10 mouse cellular contexts compared by ENCODE assay signal in genomic region chr15:7194748-7195221, GRCm38 (mm10).
A peak's percentile ranks its signal among the peaks of the same experiment; 100 is the strongest.
DNase-seq lines count a peak whose midpoint lies in the region; ATAC-seq lines count a peak whose summit lies in the region.
"Had no signal": no experiment of that assay in that cellular context is flagged by ENCODE, and none has a peak within 500 bp of the region (broad histone marks: within the 10 kb centered on the region; RNA-seq: fewer than 3 reads in every experiment).

No protein-coding gene starts in this region.

- no peaks in the 10 kb centered on the region for H3K9me3 ChIP-seq in embryonic facial prominence, embryonic 10.5 days
- no peaks in the 10 kb centered on the region for H3K9me3 ChIP-seq in hindbrain, embryonic 11.5 days (ENCODE audit: control insufficient read depth, low read length)
- H3K9me3 ChIP-seq in neural tube, embryonic 11.5 days (ENCODE audit: control insufficient read depth, low read length), result no peaks in the 10 kb centered on the region

- H3K4me3 ChIP-seq in embryonic facial prominence, embryonic 10.5 days, result no peak overlapping the region
- H3K4me3 ChIP-seq in hindbrain, embryonic 11.5 days (ENCODE audit: low read depth, low read length), result no peak overlapping the region
- H3K4me3 ChIP-seq in neural tube, embryonic 11.5 days (ENCODE audit: low read depth, low read length), result no peak overlapping the region
- H3K4me3 ChIP-seq: myocyte had no signal

- no peaks in the 10 kb centered on the region for H3K27me3 ChIP-seq in embryonic facial prominence, embryonic 10.5 days (replicated peaks; ENCODE audit: low read depth, poor library complexity, severe bottlenecking)
- no peaks in the 10 kb centered on the region for H3K27me3 ChIP-seq in hindbrain, embryonic 11.5 days (ENCODE audit: control insufficient read depth, insufficient read depth, low read length)
- no peaks in the 10 kb centered on the region for H3K27me3 ChIP-seq in neural tube, embryonic 11.5 days (ENCODE audit: control insufficient read depth, insufficient read depth, low read length)

- H3K9ac ChIP-seq in hindbrain, embryonic 11.5 days (ENCODE audit: low read depth, low read length), result no peak overlapping the region
- H3K9ac ChIP-seq in neural tube, embryonic 11.5 days (ENCODE audit: low read length), result no peak overlapping the region

- 32% methylated on average over 6 of the region's 6 CpGs for WGBS in embryonic facial prominence, embryonic 10.5 days
- 15% methylated on average over 6 of the region's 6 CpGs for whole genome bisulfite sequencing in hindbrain, embryonic 11.5 days
- WGBS in neural tube, embryonic 11.5 days, result 29% methylated on average over 6 of the region's 6 CpGs

- ATAC-seq in hindbrain, embryonic 11.5 days (ENCODE audit: low FRiP score), result peak; percentile 87
- peak; percentile 84 for ATAC-seq in neural tube, embryonic 11.5 days (ENCODE audit: insufficient read depth, low FRiP score, low TSS enrichment)
- no peak for ATAC-seq in monocyte, adult 5-6 weeks (replicated peaks; ENCODE audit: insufficient number of reproducible peaks, low FRiP score, low TSS enrichment, poor library complexity, severe bottlenecking)

- no peak overlapping the region for H3K4me2 ChIP-seq in hindbrain, embryonic 11.5 days (replicated peaks; ENCODE audit: low read depth, low read length)
- H3K4me2 ChIP-seq in neural tube, embryonic 11.5 days (ENCODE audit: low read depth), result no peak overlapping the region

- peaks cover 65% of the 10 kb centered on the region for H3K4me1 ChIP-seq in embryonic facial prominence, embryonic 10.5 days
- peaks cover 7% of the 10 kb centered on the region for H3K4me1 ChIP-seq in hindbrain, embryonic 11.5 days (replicated peaks; ENCODE audit: control insufficient read depth, insufficient read depth, low read length)
- peaks cover 22% of the 10 kb centered on the region for H3K4me1 ChIP-seq in neural tube, embryonic 11.5 days (ENCODE audit: control insufficient read depth, insufficient read depth, low read length)

- H3K27ac ChIP-seq in embryonic facial prominence, embryonic 10.5 days (replicated peaks), result peak overlapping the region; percentile 54; the same call in 1 of the 2 replicates
- H3K27ac ChIP-seq in hindbrain, embryonic 11.5 days (ENCODE audit: low read depth, low read length), result peak overlapping the region; percentile 79
- H3K27ac ChIP-seq in neural tube, embryonic 11.5 days (ENCODE audit: low read depth, low read length), result peak overlapping the region; percentile 88

- peak; percentile 42 for DNase-seq in layer of hippocampus, adult 9-11 months
- no peak for DNase-seq in layer of hippocampus, postnatal 25 days (ENCODE audit: extremely low spot score in 1 of 2, low spot score in 1 of 2)
- DNase-seq in embryonic facial prominence, embryonic 10.5 days (ENCODE audit: low spot score), result peak; percentile 28
- DNase-seq in hindbrain, embryonic 11.5 days (ENCODE audit: low spot score), result peak; percentile 71
- peak; percentile 61 for DNase-seq in neural tube, embryonic 11.5 days (ENCODE audit: low spot score)
- no peak for DNase-seq in adrenal gland, postnatal 25 days
- DNase-seq: kidney, adult 11 months; liver had no signal

- H3K36me3 ChIP-seq in embryonic facial prominence, embryonic 10.5 days (replicated peaks), result peaks cover 19% of the 10 kb centered on the region
- H3K36me3 ChIP-seq in hindbrain, embryonic 11.5 days (ENCODE audit: control insufficient read depth, insufficient read depth, low read length), result no peaks in the 10 kb centered on the region; the same call in 1 of the 2 replicates
- H3K36me3 ChIP-seq in neural tube, embryonic 11.5 days (ENCODE audit: control insufficient read depth, insufficient read depth, low read length), result peaks cover 3% of the 10 kb centered on the region; the same call in 1 of the 2 replicates

Comparison
In these comparisons a context has a peak if more than half of its experiments do, and no peak if none do; other contexts are left out.
1. DNase-seq: peak in layer of hippocampus, adult 9-11 months (single experiment), embryonic facial prominence, embryonic 10.5 days (single experiment), hindbrain, embryonic 11.5 days (single experiment) and neural tube, embryonic 11.5 days (single experiment); none in layer of hippocampus, postnatal 25 days (0 of 2) and adrenal gland, postnatal 25 days (single experiment).
2. Peak in every context shown above with its lines, with median percentiles within 50 percentile points of each other: H3K27ac ChIP-seq.